Mouse (Mus musculus): Measurements from ENCODE around the gene D2hgdh.
"Not testable (repeated sequence)": the region's sequence is repeated elsewhere in the genome, so short reads cannot be mapped to it uniquely, and the experiment has no call there.

GRCm38 (mm10) chr1:93890936-93891335, 66.2 kb downstream of the D2hgdh start:
- TF ChIP-seq CTCF (IDR thresholded peaks at IDR 0.05; ENCODE audit: low read depth, low read length) = peak; percentile 7; the same call in 1 of the 2 replicates
- not testable (repeated sequence) for TF ChIP-seq POLR2A (IDR thresholded peaks at IDR 0.05; ENCODE audit: extremely low read depth, insufficient read depth, low read length)

All from liver, adult 2 months (tissue).